Mouse (Mus musculus) embryonic facial prominence, embryonic 14.5 days (tissue): ENCODE results near the gene Erbb4. TPM values are rescaled to one million over a fixed set of nuclear protein-coding genes. Genes with fewer than 3 reads are reported as not detected.

Source experiments
- ATAC-seq: fragments of 200-750 bp; cut with Nextera tagmentation; 2 replicates; pipeline ENCODE4 v1.8.0; 2017; ENCODE audit warnings: low read depth, moderate number of reproducible peaks, moderate TSS enrichment
- DNase-seq: peaks from one replicate; pipeline ENCODE4 v3.0.0-alpha.2; 2015; ENCODE audit warnings: low spot score
- H3K27ac ChIP-seq: fragments of 300-500 bp; sonication (generic); replicated peaks from 2 replicates; pipeline ENCODE4 v1.5.1; 2014; ENCODE audit warnings: low read depth, mild to moderate bottlenecking, low read length, moderate library complexity
- H3K27me3 ChIP-seq: fragments of 300-500 bp; sonication (generic); replicated peaks from 2 replicates; pipeline ENCODE4 v1.6.1; 2014; ENCODE audit warnings: low read length; ENCODE audit not compliant: control insufficient read depth, insufficient read depth
- H3K36me3 ChIP-seq: fragments of 300-500 bp; sonication (generic); 2 replicates; pipeline ENCODE4 v1.6.1; 2014; ENCODE audit warnings: low read length, mixed read lengths; ENCODE audit not compliant: control insufficient read depth, insufficient read depth
- H3K4me1 ChIP-seq: fragments of 300-500 bp; sonication (generic); 2 replicates; pipeline ENCODE4 v1.6.1; 2014; ENCODE audit warnings: antibody characterized with exemption, low read length; ENCODE audit not compliant: control insufficient read depth, insufficient read depth
- H3K4me2 ChIP-seq: fragments of 300-500 bp; sonication (generic); 2 replicates; pipeline ENCODE4 v1.6.1; 2014; ENCODE audit warnings: low read depth, mild to moderate bottlenecking, low read length, moderate library complexity, mixed read lengths
- H3K4me3 ChIP-seq: fragments of 300-500 bp; sonication (generic); 2 replicates; pipeline ENCODE4 v1.5.1; 2014; ENCODE audit warnings: low read depth, mild to moderate bottlenecking, low read length
- H3K9ac ChIP-seq: fragments of 300-500 bp; sonication (generic); 2 replicates; pipeline ENCODE4 v1.6.1; 2014; ENCODE audit warnings: low read depth, mild to moderate bottlenecking, low read length, moderate library complexity, mixed read lengths
- H3K9me3 ChIP-seq: fragments of 300-500 bp; sonication (generic); 2 replicates; pipeline ENCODE4 v1.6.1; 2016; ENCODE audit warnings: low read length; ENCODE audit not compliant: control insufficient read depth
- WGBS: fragments of 180-500 bp; shearing (Covaris S2); extraction: QIAGEN DNeasy Blood & Tissue Kit; methylation state at CpG from one replicate; pipeline ENCODE4 v1.1.7; 2014; 5-methylcytosine and 5-hydroxymethylcytosine counted together
- polyA plus RNA-seq: library from polyadenylated mRNA; unstranded; fragments of >200 nt; fragmentation: Nextera tagmentation; extraction: Ambion mirVana; gene quantifications from 2 replicates; pipeline ENCODE4 v1.2.1, GENCODE M21; 2014

Erbb4 gene
- polyA plus RNA-seq, 1 experiment from 2014 or later: 1.3 TPM

GRCm38 (mm10) chr1:68979251-68979650, 128.6 kb downstream of the Erbb4 start:
- Histone ChIP-seq H3K27me3 (no peaks in the 10 kb centered on the region), H3K4me1 (no peaks in the 10 kb centered on the region), H3K27ac (no peak overlapping the region), H3K4me2 (no peak overlapping the region), H3K9me3 (no peaks in the 10 kb centered on the region), H3K9ac (no peak overlapping the region), H3K4me3 (no peak overlapping the region), H3K36me3 (no peaks in the 10 kb centered on the region)
- WGBS: 71% methylated on average over 2 of the region's 2 CpGs
- DNase-seq (no peak), ATAC-seq (no peak)

DNA sequence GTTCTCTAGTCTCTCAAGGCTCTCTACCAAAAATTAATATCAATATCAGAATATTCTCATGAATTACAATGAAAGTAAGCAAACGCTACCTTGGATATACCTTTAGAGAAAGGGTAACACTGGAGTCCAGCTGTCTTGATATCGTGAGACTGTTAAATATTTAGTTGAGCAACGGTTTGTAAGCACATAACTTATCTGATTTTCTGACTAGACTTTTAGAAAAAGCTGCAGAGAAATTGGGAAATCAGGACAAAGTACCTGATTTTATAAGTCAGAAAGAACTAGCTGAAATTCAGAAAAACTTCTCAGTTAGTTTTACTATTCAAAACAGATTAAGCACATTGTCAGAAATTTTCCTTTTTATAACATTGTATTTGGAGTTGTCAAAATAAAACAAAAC, 129.3 kb downstream of the Erbb4 start:
- Histone ChIP-seq H3K27me3 (no peaks in the 10 kb centered on the region), H3K9me3 (no peaks in the 10 kb centered on the region), H3K4me3 (no peak overlapping the region), H3K4me1 (no peaks in the 10 kb centered on the region), H3K27ac (no peak overlapping the region), H3K9ac (no peak overlapping the region), H3K4me2 (no peak overlapping the region), H3K36me3 (no peaks in the 10 kb centered on the region)
- 80% methylated on average over 3 of the region's 3 CpGs for WGBS
- ATAC-seq (no peak), DNase-seq (no peak)

DNA sequence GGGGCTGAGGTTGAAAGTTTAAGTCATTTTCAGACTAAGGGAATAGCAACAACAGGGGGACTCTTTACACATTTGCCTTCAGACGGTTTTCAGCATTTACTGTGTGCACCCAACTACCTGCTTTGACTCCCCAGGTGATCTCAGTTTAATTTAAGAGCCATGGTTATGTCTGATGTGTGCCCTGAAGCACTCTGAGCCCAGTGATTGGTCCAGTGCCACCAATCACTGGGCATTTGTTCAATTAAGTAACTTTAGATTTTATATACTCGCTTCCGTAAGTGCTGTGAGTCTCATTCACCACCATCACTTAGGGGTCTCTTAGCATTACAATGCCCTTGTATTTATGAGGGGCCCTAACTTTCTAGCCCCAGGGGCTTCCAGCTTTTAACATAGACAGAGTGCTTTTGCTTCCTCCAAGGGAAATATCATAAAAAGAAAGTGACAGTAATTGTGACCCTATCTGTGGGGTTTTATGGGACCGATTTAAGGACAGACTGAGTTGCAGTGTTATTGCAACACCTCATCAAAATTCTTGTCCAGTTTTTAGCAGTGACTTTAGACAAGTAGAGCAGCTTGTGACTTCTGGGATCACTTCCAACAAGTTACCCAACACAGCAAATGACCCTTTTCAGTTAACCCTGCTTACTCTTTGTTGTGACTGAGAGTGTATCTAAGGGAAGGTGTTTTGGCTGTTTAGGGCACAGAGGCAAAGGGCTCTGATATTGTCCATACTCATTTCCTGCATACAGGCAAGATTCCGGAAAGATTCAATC, 134.3 kb downstream of the Erbb4 start:
- Histone ChIP-seq H3K9me3 (no peaks in the 10 kb centered on the region), H3K27me3 (no peaks in the 10 kb centered on the region), H3K36me3 (no peaks in the 10 kb centered on the region), H3K4me3 (no peak overlapping the region), H3K27ac (no peak overlapping the region), H3K9ac (no peak overlapping the region), H3K4me1 (no peaks in the 10 kb centered on the region), H3K4me2 (no peak overlapping the region)
- ATAC-seq (no peak), DNase-seq (no peak)
- WGBS: 72% methylated on average over 5 of the region's 5 CpGs

GRCm38 (mm10) chr1:68964127-68964526, 143.7 kb downstream of the Erbb4 start:
- H3K9me3 ChIP-seq: no peaks in the 10 kb centered on the region
- no peak overlapping the region for H3K4me3 ChIP-seq
- DNase-seq: no peak
- no peak overlapping the region for H3K9ac ChIP-seq
- no peaks in the 10 kb centered on the region for H3K36me3 ChIP-seq
- no peak for ATAC-seq
- no peak overlapping the region for H3K27ac ChIP-seq
- no peak overlapping the region for H3K4me2 ChIP-seq
- H3K27me3 ChIP-seq: no peaks in the 10 kb centered on the region
- no peaks in the 10 kb centered on the region for H3K4me1 ChIP-seq

DNA sequence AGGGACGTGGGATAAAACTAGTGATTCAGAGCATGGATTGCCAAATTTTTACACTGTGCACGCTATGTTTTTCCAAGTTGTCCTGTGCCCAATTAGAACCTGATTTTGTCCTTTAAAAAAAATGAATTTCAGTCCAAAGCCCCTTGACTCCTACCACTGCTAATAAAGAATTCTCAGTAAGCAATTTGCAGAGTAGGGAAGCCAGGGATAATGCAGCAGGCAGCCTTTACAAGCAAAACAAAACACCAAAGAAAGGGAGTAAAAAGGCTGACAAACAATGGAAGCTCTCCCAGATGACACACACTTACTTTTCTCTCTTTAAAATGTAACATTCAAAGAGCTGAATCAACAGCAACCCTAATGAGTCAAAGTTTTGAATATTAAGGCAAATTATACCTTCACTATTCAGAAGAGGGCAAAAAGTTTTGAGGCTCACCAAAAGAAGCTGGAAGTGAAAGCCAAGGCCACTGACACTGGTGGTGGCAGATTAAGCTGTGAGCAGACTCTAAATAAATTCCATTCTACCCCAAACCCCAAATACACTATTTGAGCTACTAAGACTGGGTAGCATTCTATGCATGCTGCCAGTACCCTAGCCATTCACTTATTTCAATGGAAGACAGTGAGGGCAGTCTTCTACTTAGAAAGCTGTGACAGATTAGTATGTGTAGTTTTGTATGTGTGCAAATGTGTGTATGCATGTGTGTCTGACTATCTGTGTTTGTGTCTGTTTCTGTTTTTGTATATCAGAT, 146.3 kb downstream of the Erbb4 start:
- H3K4me1 ChIP-seq: no peaks in the 10 kb centered on the region
- no peaks in the 10 kb centered on the region for H3K36me3 ChIP-seq
- WGBS: 61% methylated on average over 2 of the region's 2 CpGs
- no peak overlapping the region for H3K4me3 ChIP-seq
- DNase-seq (no peak), ATAC-seq (no peak)
- no peaks in the 10 kb centered on the region for H3K27me3 ChIP-seq
- no peaks in the 10 kb centered on the region for H3K9me3 ChIP-seq
- H3K27ac ChIP-seq: no peak overlapping the region
- no peak overlapping the region for H3K9ac ChIP-seq
- no peak overlapping the region for H3K4me2 ChIP-seq

GRCm38 (mm10) chr1:68956766-68957533, 150.9 kb downstream of the Erbb4 start:
- 42% methylated on average over 4 of the region's 4 CpGs for WGBS

DNA sequence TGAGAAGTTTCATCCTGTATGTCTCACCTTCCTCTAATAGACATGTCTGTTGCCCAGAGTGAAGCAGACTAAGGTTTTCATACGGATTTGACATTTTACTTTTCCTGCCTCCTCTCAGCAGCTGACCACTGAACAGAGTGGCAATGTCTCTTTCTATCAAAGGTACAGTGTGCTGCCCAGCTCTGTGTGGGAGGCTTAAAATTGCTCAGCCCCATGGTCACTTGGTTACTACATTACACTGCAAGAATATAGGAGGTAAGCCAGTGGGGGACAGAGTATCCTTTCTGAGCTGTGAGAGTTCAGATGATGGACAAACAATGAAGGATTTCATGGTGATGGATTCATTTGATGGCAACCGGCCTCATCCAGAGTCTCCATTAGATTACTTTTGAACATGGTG, 152.4 kb downstream of the Erbb4 start:
- 62% methylated on average over 2 of the region's 2 CpGs for WGBS
- no peaks in the 10 kb centered on the region for H3K9me3 ChIP-seq
- ATAC-seq (no peak), DNase-seq (no peak)
- no peaks in the 10 kb centered on the region for H3K27me3 ChIP-seq
- no peak overlapping the region for H3K4me3 ChIP-seq
- no peaks in the 10 kb centered on the region for H3K4me1 ChIP-seq
- H3K27ac ChIP-seq: no peak overlapping the region
- H3K9ac ChIP-seq: no peak overlapping the region
- no peak overlapping the region for H3K4me2 ChIP-seq
- no peaks in the 10 kb centered on the region for H3K36me3 ChIP-seq

More at GRCm38 (mm10) chr1:68956766-68957533, 150.9 kb downstream of the Erbb4 start:
- DNase-seq (peak; percentile 9), ATAC-seq (no peak)
- H3K9ac ChIP-seq: no peak overlapping the region
- no peaks in the 10 kb centered on the region for H3K9me3 ChIP-seq
- no peaks in the 10 kb centered on the region for H3K27me3 ChIP-seq
- H3K36me3 ChIP-seq: no peaks in the 10 kb centered on the region
- H3K4me3 ChIP-seq: no peak overlapping the region
- H3K27ac ChIP-seq: no peak overlapping the region
- no peak overlapping the region for H3K4me2 ChIP-seq
- no peaks in the 10 kb centered on the region for H3K4me1 ChIP-seq

GRCm38 (mm10) chr1:68943141-68943540, 164.7 kb downstream of the Erbb4 start:
- ATAC-seq (no peak), DNase-seq (no peak)
- no peak overlapping the region for H3K4me2 ChIP-seq

More at GRCm38 (mm10) chr1:68943141-68943540, 164.7 kb downstream of the Erbb4 start:
- Histone ChIP-seq H3K9me3 (no peaks in the 10 kb centered on the region), H3K9ac (no peak overlapping the region), H3K36me3 (no peaks in the 10 kb centered on the region), H3K27me3 (no peaks in the 10 kb centered on the region), H3K27ac (no peak overlapping the region), H3K4me1 (no peaks in the 10 kb centered on the region), H3K4me3 (no peak overlapping the region)
- 79% methylated on average over 2 of the region's 2 CpGs for WGBS
